Mouse (Mus musculus) hindbrain, embryonic 13.5 days (tissue): ENCODE data around the gene Btbd17. TPM values are rescaled to one million over a fixed set of nuclear protein-coding genes. Genes with fewer than 3 reads are reported as not detected.

Source experiments
- ATAC-seq: fragments of 200-750 bp; cut with Nextera tagmentation; 2 replicates; pipeline ENCODE4 v1.8.0; 2017; ENCODE audit warnings: moderate TSS enrichment; ENCODE audit not compliant: low FRiP score
- H3K27ac ChIP-seq: fragments of 300-500 bp; sonication (generic); 2 replicates; pipeline ENCODE4 v1.5.1; 2015; ENCODE audit warnings: inconsistent platforms, mild to moderate bottlenecking, moderate library complexity
- H3K27me3 ChIP-seq: fragments of 300-500 bp; sonication (generic); 2 replicates; pipeline ENCODE4 v1.6.1; 2015; ENCODE audit warnings: mild to moderate bottlenecking, inconsistent platforms
- H3K36me3 ChIP-seq: fragments of 300-500 bp; sonication (generic); 2 replicates; pipeline ENCODE4 v1.6.1; 2015; ENCODE audit warnings: mild to moderate bottlenecking, inconsistent platforms
- H3K4me1 ChIP-seq: fragments of 300-500 bp; sonication (generic); replicated peaks from 2 replicates; pipeline ENCODE4 v1.6.1; 2015; ENCODE audit warnings: inconsistent platforms
- H3K4me2 ChIP-seq: fragments of 300-500 bp; sonication (generic); 2 replicates; pipeline ENCODE4 v1.6.1; 2015; ENCODE audit warnings: inconsistent platforms, mild to moderate bottlenecking, moderate library complexity
- H3K4me3 ChIP-seq: fragments of 300-500 bp; sonication (generic); 2 replicates; pipeline ENCODE4 v1.5.1; 2015; ENCODE audit warnings: mild to moderate bottlenecking, inconsistent platforms
- H3K9ac ChIP-seq: fragments of 300-500 bp; sonication (generic); 2 replicates; pipeline ENCODE4 v1.6.1; 2015; ENCODE audit warnings: mild to moderate bottlenecking, inconsistent platforms
- H3K9me3 ChIP-seq: fragments of 300-500 bp; sonication (generic); 2 replicates; pipeline ENCODE4 v1.6.1; 2016; ENCODE audit warnings: inconsistent platforms
- WGBS: fragments of 180-500 bp; shearing (Covaris S2); methylation state at CpG from one replicate; pipeline ENCODE4 v1.1.7; 2015; 5-methylcytosine and 5-hydroxymethylcytosine counted together
- polyA plus RNA-seq: library from polyadenylated mRNA; unstranded; fragments of >200 nt; fragmentation: Nextera tagmentation; extraction: Ambion mirVana; gene quantifications from 2 replicates; pipeline ENCODE4 v1.2.1, GENCODE M21; 2015

The Btbd17 gene
- polyA plus RNA-seq, 1 experiment from 2014 or later, result 21.4 TPM

DNA sequence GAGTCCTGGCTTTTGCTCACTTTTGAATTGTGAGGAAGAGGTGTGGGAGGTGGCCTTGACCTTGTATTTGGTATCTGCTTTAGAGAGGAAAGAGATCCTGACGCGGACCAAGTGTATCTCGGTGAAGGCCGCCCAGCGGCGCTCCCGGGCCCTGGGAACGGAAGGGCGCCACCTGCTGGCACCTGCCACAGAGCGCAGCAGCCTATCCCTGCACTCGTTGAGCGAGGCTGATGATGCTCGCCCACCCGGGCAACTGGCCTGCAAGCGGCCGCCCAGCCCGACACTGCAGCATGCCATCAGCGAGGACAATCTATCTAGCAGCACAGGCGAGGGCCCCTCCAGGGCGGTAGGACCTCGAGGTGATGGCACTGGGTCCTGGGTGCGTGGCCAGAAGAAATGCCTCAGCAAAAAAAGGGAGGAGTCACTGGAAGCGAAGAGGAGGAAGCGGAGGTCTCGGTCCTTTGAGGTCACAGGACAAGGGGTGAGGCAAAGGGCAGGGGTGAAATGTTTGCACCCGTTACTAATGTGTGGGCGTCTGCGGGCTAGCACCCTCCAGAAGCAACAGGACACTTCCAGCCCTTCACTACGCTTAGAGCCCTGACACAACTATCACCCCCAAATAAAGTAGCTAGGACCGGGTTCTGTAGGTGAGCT lies 6.6 kb downstream of the Btbd17 start:
- Histone ChIP-seq H3K9me3 (no peaks in the 10 kb centered on the region), H3K27me3 (peaks cover 83% of the 10 kb centered on the region), H3K36me3 (no peaks in the 10 kb centered on the region), H3K9ac (0 out of 2 replicates have a peak overlapping the region, but pooled peaks have one; percentile 51), H3K27ac (no peak overlapping the region), H3K4me3 (peak overlapping the region; percentile 20), H3K4me2 (peak overlapping the region; percentile 49), H3K4me1 (peaks cover 61% of the 10 kb centered on the region)
- 13% methylated on average over 30 of the region's 30 CpGs for WGBS
- ATAC-seq, result peak; percentile 11; the same call in 1 of the 2 replicates

DNA sequence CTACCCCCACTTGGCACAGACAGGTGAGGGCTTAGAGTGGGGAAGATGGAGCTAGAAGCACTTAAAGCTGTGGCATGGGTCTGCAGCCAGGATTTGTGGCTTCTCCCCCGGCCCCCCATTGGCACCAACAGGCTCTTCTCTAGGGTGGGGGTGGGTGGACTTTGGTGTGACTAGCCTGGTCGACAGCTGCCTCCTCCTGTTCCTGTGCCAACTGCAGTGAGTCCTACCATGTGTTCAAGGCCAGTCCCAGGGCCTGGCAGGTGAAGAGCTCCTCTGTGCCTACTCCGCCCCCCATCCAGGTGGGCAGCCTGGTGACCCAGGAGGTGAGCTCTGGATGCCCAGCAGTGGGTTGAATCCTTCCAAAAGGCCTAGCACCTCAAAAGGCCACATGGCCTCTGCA lies 8.1 kb downstream of the Btbd17 start:
- H3K9me3 ChIP-seq, result no peaks in the 10 kb centered on the region
- no peaks in the 10 kb centered on the region for H3K36me3 ChIP-seq
- 80% methylated on average over 3 of the region's 3 CpGs for WGBS
- H3K4me2 ChIP-seq, result no peak overlapping the region
- H3K27ac ChIP-seq, result no peak overlapping the region
- H3K9ac ChIP-seq, result no peak overlapping the region
- H3K27me3 ChIP-seq, result peaks cover 75% of the 10 kb centered on the region
- H3K4me1 ChIP-seq, result peaks cover 45% of the 10 kb centered on the region
- H3K4me3 ChIP-seq, result no peak overlapping the region
- ATAC-seq, result no peak

DNA sequence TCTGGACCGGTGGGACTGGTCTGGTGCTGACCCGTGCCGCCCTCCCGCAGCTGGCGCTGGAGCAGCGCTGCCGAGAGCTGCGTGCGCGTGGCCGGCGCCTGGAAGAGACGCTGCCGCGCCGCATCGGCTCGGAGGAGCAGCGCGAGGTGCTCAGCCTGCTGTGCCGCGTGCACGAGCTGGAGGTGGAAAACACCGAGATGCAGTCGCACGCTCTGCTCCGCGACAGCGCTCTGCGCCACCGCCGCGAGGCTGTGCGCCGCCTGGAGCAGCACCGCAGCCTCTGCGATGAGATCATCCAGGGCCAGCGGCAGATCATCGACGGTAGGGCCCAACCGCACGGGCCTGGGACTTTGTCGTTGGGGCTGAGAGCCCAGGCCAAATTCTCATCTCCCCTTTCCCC lies 9.4 kb downstream of the Btbd17 start:
- Histone ChIP-seq H3K4me3 (peak overlapping the region; percentile 32), H3K27me3 (peaks cover 71% of the 10 kb centered on the region), H3K9ac (peak overlapping the region; percentile 67), H3K9me3 (no peaks in the 10 kb centered on the region), H3K27ac (peak overlapping the region; percentile 55; the same call in 1 of the 2 replicates), H3K4me2 (peak overlapping the region; percentile 58), H3K36me3 (no peaks in the 10 kb centered on the region), H3K4me1 (peaks cover 33% of the 10 kb centered on the region)
- WGBS, result 3% methylated on average over 43 of the region's 43 CpGs
- peak; percentile 49 for ATAC-seq

DNA sequence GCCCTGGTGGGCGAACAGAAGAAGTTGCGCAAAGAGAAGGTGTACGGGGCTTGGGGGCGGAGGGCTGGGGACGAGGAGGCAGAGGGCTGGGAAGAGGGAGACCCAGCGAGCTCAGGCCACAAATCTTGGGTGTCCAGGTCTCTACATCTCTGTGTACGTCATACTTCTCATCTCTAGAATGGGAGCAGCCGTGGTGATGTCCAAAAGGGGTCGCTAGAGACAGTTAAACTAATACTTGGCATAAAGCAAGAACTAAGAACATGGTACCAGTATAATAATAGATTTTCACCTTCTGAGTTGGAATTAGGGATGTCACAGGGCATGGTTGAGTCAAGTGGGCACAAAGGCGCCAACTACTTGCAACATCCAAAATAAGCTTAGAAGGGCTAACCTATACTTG lies 9.9 kb downstream of the Btbd17 start:
- peak overlapping the region; percentile 58 for H3K4me2 ChIP-seq
- peaks cover 33% of the 10 kb centered on the region for H3K4me1 ChIP-seq
- no peak for ATAC-seq
- peak overlapping the region; percentile 32 for H3K4me3 ChIP-seq
- 56% methylated on average over 10 of the region's 10 CpGs for WGBS
- no peaks in the 10 kb centered on the region for H3K36me3 ChIP-seq
- H3K9me3 ChIP-seq, result no peaks in the 10 kb centered on the region
- peak overlapping the region; percentile 55; the same call in 1 of the 2 replicates for H3K27ac ChIP-seq
- H3K27me3 ChIP-seq, result peaks cover 71% of the 10 kb centered on the region
- peak overlapping the region; percentile 67; the same call in 1 of the 2 replicates for H3K9ac ChIP-seq

GRCm38 (mm10) chr11:114780076-114780475 lies 15.7 kb downstream of the Btbd17 start:
- H3K27ac ChIP-seq, result no peak overlapping the region
- H3K27me3 ChIP-seq, result peaks cover 28% of the 10 kb centered on the region
- H3K9me3 ChIP-seq, result no peaks in the 10 kb centered on the region
- 39% methylated on average over 9 of the region's 9 CpGs for WGBS
- no peak overlapping the region for H3K4me2 ChIP-seq
- no peak overlapping the region for H3K9ac ChIP-seq
- ATAC-seq, result no peak
- H3K4me3 ChIP-seq, result no peak overlapping the region
- H3K36me3 ChIP-seq, result no peaks in the 10 kb centered on the region
- peaks cover 25% of the 10 kb centered on the region for H3K4me1 ChIP-seq

DNA sequence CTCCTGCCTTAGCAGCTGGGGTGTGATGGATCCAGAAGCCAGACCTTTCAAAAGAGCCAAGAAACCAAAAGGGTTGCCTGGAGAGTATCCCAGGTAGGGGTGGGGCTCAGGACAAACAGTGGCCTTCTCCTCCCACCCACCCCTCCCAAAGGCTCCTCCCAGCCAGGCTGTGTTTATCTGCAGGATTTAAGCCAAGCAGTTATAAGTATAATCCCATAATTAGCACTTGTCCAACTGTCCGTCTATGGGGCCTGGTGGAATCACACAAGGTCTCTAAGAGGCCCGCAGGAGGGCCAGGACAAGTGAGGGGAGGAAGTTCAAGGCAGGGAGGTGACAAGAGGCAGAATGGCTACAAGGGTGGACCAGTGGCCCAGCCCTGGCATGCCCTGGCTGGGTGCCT lies 23.8 kb downstream of the Btbd17 start:
- no peak overlapping the region for H3K27ac ChIP-seq
- no peaks in the 10 kb centered on the region for H3K9me3 ChIP-seq
- H3K27me3 ChIP-seq, result peaks cover 5% of the 10 kb centered on the region; the same call in 1 of the 2 replicates
- H3K4me2 ChIP-seq, result no peak overlapping the region
- H3K9ac ChIP-seq, result no peak overlapping the region
- WGBS, result 91% methylated on average over 2 of the region's 2 CpGs
- H3K4me1 ChIP-seq, result peaks cover 20% of the 10 kb centered on the region
- ATAC-seq, result no peak
- no peak overlapping the region for H3K4me3 ChIP-seq
- no peaks in the 10 kb centered on the region for H3K36me3 ChIP-seq

- Histone ChIP-seq H3K27me3 (peaks cover 22% of the 10 kb centered on the region), H3K4me2 (no peak overlapping the region), H3K9me3 (no peaks in the 10 kb centered on the region), H3K27ac (no peak overlapping the region), H3K4me1 (peaks cover 19% of the 10 kb centered on the region), H3K4me3 (no peak overlapping the region), H3K9ac (no peak overlapping the region), H3K36me3 (no peaks in the 10 kb centered on the region)
- 43% methylated on average over 6 of the region's 6 CpGs for WGBS
- peak; percentile 49; the same call in 1 of the 2 replicates for ATAC-seq
Measured at GRCm38 (mm10) chr11:114769911-114770310, 25.8 kb downstream of the Btbd17 start.

- WGBS, result 3% methylated on average over 51 of the region's 51 CpGs
- peak within 1 kb of the TSS; percentile 47 for H3K4me3 ChIP-seq
- peaks cover 38% of the 10 kb centered on the region for H3K27me3 ChIP-seq
- no peaks in the 10 kb centered on the region for H3K36me3 ChIP-seq
- ATAC-seq, result peak; percentile 46; the same call in 1 of the 2 replicates
- peak within 1 kb of the TSS; percentile 66 for H3K9ac ChIP-seq
- no peak within 1 kb of the TSS for H3K27ac ChIP-seq
- H3K9me3 ChIP-seq, result no peaks in the 10 kb centered on the region
- H3K4me2 ChIP-seq, result peak within 1 kb of the TSS; percentile 80
- peaks cover 18% of the 10 kb centered on the region for H3K4me1 ChIP-seq
Measured at GRCm38 (mm10) chr11:114764820-114765818, 30.6 kb downstream of the Btbd17 start, which contains the start of gene Kif19a. Kif19a (plus strand) TSS chr11:114765388.

GRCm38 (mm10) chr11:114747564-114748138 lies 48.1 kb downstream of the Btbd17 start:
- Histone ChIP-seq H3K9me3 (no peaks in the 10 kb centered on the region), H3K27me3 (peaks cover 8% of the 10 kb centered on the region; the same call in 1 of the 2 replicates), H3K9ac (no peak overlapping the region), H3K27ac (no peak overlapping the region), H3K4me2 (no peak overlapping the region), H3K36me3 (no peaks in the 10 kb centered on the region), H3K4me3 (no peak overlapping the region), H3K4me1 (peaks cover 4% of the 10 kb centered on the region; the same call in 1 of the 2 replicates)
- no peak for ATAC-seq
- WGBS, result 80% methylated on average over 12 of the region's 12 CpGs

- Histone ChIP-seq H3K9me3 (no peaks in the 10 kb centered on the region), H3K27ac (no peak overlapping the region), H3K27me3 (peaks cover 11% of the 10 kb centered on the region; the same call in 1 of the 2 replicates), H3K4me1 (peaks cover 21% of the 10 kb centered on the region), H3K36me3 (no peaks in the 10 kb centered on the region), H3K4me3 (no peak overlapping the region), H3K4me2 (peak overlapping the region; percentile 48), H3K9ac (peak overlapping the region; percentile 53; the same call in 1 of the 2 replicates)
- ATAC-seq, result 0 out of 2 replicates have a peak, but pooled peaks have one; percentile 57
- 2% methylated on average over 12 of the region's 12 CpGs for WGBS
Measured at GRCm38 (mm10) chr11:114745134-114745533, 50.6 kb downstream of the Btbd17 start.

GRCm38 (mm10) chr11:114741451-114741850 lies 54.3 kb downstream of the Btbd17 start:
- Histone ChIP-seq H3K4me2 (no peak overlapping the region), H3K36me3 (no peaks in the 10 kb centered on the region), H3K4me3 (no peak overlapping the region), H3K9ac (no peak overlapping the region), H3K4me1 (peaks cover 21% of the 10 kb centered on the region), H3K9me3 (no peaks in the 10 kb centered on the region), H3K27me3 (peaks cover 21% of the 10 kb centered on the region; the same call in 1 of the 2 replicates), H3K27ac (no peak overlapping the region)
- WGBS, result 10% methylated on average over 6 of the region's 6 CpGs
- no peak for ATAC-seq
